Mouse (Mus musculus) bone marrow macrophage, adult 2 months (primary cell): ENCODE data around the gene Prkag1.

Experiments
- CTCF ChIP-seq: IDR thresholded peaks from 2 replicates; pipeline ENCODE4 v1.5.1; 2012; ENCODE audit warnings: low read depth, mild to moderate bottlenecking, low read length, moderate library complexity
- POLR2A ChIP-seq: IDR thresholded peaks from 2 replicates; pipeline ENCODE4 v1.6.1; 2012; ENCODE audit warnings: mild to moderate bottlenecking, low read depth, low read length, borderline replicate concordance

GRCm38 (mm10) chr15:98849165-98849564 is 17.8 kb upstream of the Prkag1 start:
- TF ChIP-seq POLR2A (no peak), CTCF (no peak)
